Mouse (Mus musculus) hindbrain, postnatal 0 days (tissue): ENCODE data around the gene Nlgn1. TPM values are rescaled to one million over a fixed set of nuclear protein-coding genes. Genes with fewer than 3 reads are reported as not detected.
A peak's percentile ranks its signal among the peaks of the same experiment; 100 is the strongest.

Source experiments
- ATAC-seq: fragments of 200-750 bp; cut with Nextera tagmentation; 2 replicates; pipeline ENCODE4 v1.8.0; 2017; ENCODE audit warnings: mild to moderate bottlenecking, moderate TSS enrichment, moderate library complexity
- DNase-seq: peaks from one replicate; pipeline ENCODE4 v3.0.0-alpha.2; 2015; ENCODE audit warnings: low spot score
- H3K27ac ChIP-seq: fragments of 300-500 bp; sonication (generic); 2 replicates; pipeline ENCODE4 v1.5.1; 2014; ENCODE audit warnings: mild to moderate bottlenecking
- H3K27me3 ChIP-seq: fragments of 300-500 bp; sonication (generic); 2 replicates; pipeline ENCODE4 v1.6.1; 2014; ENCODE audit warnings: low read length, mixed read lengths; ENCODE audit not compliant: insufficient read depth
- H3K36me3 ChIP-seq: fragments of 300-500 bp; sonication (generic); 2 replicates; pipeline ENCODE4 v1.6.1; 2014; ENCODE audit warnings: low read length, mixed read lengths; ENCODE audit not compliant: insufficient read depth
- H3K4me1 ChIP-seq: fragments of 300-500 bp; sonication (generic); 2 replicates; pipeline ENCODE4 v1.6.1; 2014; ENCODE audit warnings: antibody characterized with exemption, low read length, mixed read lengths; ENCODE audit not compliant: insufficient read depth
- H3K4me2 ChIP-seq: fragments of 300-500 bp; sonication (generic); 2 replicates; pipeline ENCODE4 v1.6.1; 2014; ENCODE audit warnings: low read depth, mild to moderate bottlenecking, low read length, moderate library complexity, mixed read lengths
- H3K4me3 ChIP-seq: fragments of 300-500 bp; sonication (generic); 2 replicates; pipeline ENCODE4 v1.5.1; 2014; ENCODE audit warnings: low read length
- H3K9ac ChIP-seq: fragments of 300-500 bp; sonication (generic); replicated peaks from 2 replicates; pipeline ENCODE4 v1.6.1; 2014; ENCODE audit warnings: mild to moderate bottlenecking, low read length, moderate library complexity, mixed read lengths
- H3K9me3 ChIP-seq: fragments of 300-500 bp; sonication (generic); 2 replicates; pipeline ENCODE4 v1.6.1; 2016; ENCODE audit warnings: low read length, mixed read lengths
- CTCF ChIP-seq: IDR thresholded peaks from 2 replicates; pipeline ENCODE4 v1.5.1; 2016; ENCODE audit warnings: antibody characterized with exemption, control low read depth, low read depth
- whole genome bisulfite sequencing: fragments of 180-500 bp; shearing (Covaris S2); extraction: QIAGEN DNeasy Blood & Tissue Kit; methylation state at CpG from one replicate; pipeline ENCODE4 v1.1.7; 2014; 5-methylcytosine and 5-hydroxymethylcytosine counted together
- polyA plus RNA-seq: library from polyadenylated mRNA; unstranded; fragments of >200 nt; fragmentation: Nextera tagmentation; extraction: Ambion mirVana; gene quantifications from 2 replicates; pipeline ENCODE4 v1.2.1, GENCODE M21; 2015
- total RNA-seq: library from RNA; depleted of rRNA; stranded (reverse); fragments of >200 nt; gene quantifications from 2 replicates; pipeline ENCODE4 v1.2.3, GENCODE M21; 2014

The Nlgn1 gene
- total and polyA plus RNA-seq, 2 experiments from 2014 or later, result 28.4 to 61.5 TPM

DNA sequence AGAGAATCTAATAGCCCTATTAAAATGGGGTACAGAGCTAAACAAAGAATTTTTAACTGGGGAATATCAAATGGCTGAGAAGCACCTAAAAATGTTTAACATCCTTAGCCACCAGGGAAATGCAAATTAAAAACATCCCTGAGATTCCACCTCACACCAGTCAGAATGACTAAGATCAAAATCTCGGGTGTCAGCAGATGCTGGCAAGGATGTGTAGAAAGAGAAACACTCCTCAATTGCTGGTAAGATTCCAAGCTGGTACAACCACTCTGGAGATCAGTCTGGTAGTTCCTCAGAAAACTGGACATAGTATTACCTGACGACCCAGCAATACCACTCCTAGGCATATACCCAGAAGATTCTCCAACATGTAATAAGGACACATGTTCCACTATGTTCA is 869.2 kb downstream of the Nlgn1 start:
- ATAC-seq (no peak), DNase-seq (no peak)
- H3K9ac ChIP-seq, result no peak overlapping the region
- H3K4me3 ChIP-seq, result no peak overlapping the region
- no peaks in the 10 kb centered on the region for H3K4me1 ChIP-seq
- no peak for TF ChIP-seq CTCF
- no peaks in the 10 kb centered on the region for H3K36me3 ChIP-seq
- H3K9me3 ChIP-seq, result no peaks in the 10 kb centered on the region
- H3K4me2 ChIP-seq, result no peak overlapping the region
- no peak overlapping the region for H3K27ac ChIP-seq
- H3K27me3 ChIP-seq, result no peaks in the 10 kb centered on the region
- 84% methylated on average over 2 of the region's 2 CpGs for WGBS

GRCm38 (mm10) chr3:25456250-25456860 is 875.9 kb downstream of the Nlgn1 start:
- no peak overlapping the region for H3K4me2 ChIP-seq
- ATAC-seq (no peak), DNase-seq (peak; percentile 5)
- H3K4me3 ChIP-seq, result no peak overlapping the region
- no peaks in the 10 kb centered on the region for H3K27me3 ChIP-seq
- WGBS, result 48% methylated on average over 8 of the region's 8 CpGs
- H3K4me1 ChIP-seq, result no peaks in the 10 kb centered on the region
- no peaks in the 10 kb centered on the region for H3K36me3 ChIP-seq
- H3K9me3 ChIP-seq, result no peaks in the 10 kb centered on the region
- H3K27ac ChIP-seq, result no peak overlapping the region
- TF ChIP-seq CTCF, result no peak
- no peak overlapping the region for H3K9ac ChIP-seq

GRCm38 (mm10) chr3:25452314-25452713 is 879.9 kb downstream of the Nlgn1 start:
- no peak overlapping the region for H3K27ac ChIP-seq
- H3K27me3 ChIP-seq, result no peaks in the 10 kb centered on the region
- H3K9ac ChIP-seq, result no peak overlapping the region
- H3K4me1 ChIP-seq, result no peaks in the 10 kb centered on the region
- H3K36me3 ChIP-seq, result no peaks in the 10 kb centered on the region
- ATAC-seq, result no peak
- no peak overlapping the region for H3K4me3 ChIP-seq
- 0 out of 2 replicates have a peak, but pooled peaks cover 2% of the 10 kb centered on the region for H3K9me3 ChIP-seq
- WGBS, result 40% methylated on average over 1 of the region's 1 CpGs
- H3K4me2 ChIP-seq, result no peak overlapping the region
- TF ChIP-seq CTCF, result no peak
- no peak for DNase-seq

- Histone ChIP-seq H3K27ac (no peak overlapping the region), H3K36me3 (no peaks in the 10 kb centered on the region), H3K4me1 (no peaks in the 10 kb centered on the region), H3K9ac (no peak overlapping the region), H3K4me3 (no peak overlapping the region), H3K27me3 (no peaks in the 10 kb centered on the region), H3K4me2 (no peak overlapping the region), H3K9me3 (0 out of 2 replicates have a peak, but pooled peaks cover 2% of the 10 kb centered on the region)
- 60% methylated on average over 6 of the region's 6 CpGs for WGBS
- ATAC-seq (no peak), DNase-seq (no peak)
- no peak for TF ChIP-seq CTCF
Observed at GRCm38 (mm10) chr3:25450471-25450870, 881.8 kb downstream of the Nlgn1 start.

DNA sequence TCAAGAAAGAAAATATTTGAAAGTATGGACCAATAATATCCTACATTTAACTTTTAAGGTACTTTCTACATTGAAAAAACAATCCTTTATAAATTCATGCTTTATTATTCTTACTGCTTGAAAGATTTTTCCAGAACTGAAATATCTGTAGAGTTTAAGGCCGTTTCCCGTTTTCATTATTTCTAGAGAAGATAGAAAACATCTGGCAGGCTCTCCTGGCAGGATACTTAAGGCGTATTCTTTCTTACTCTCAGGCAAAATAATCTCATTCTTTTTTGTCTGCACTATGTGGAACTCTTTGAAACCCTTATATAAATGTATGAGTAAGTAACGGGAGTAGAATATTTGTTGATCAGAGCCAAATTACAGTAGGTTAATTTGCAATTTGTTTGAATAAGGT is 882.9 kb downstream of the Nlgn1 start:
- Histone ChIP-seq H3K4me2 (no peak overlapping the region), H3K9ac (no peak overlapping the region), H3K27me3 (no peaks in the 10 kb centered on the region), H3K4me1 (no peaks in the 10 kb centered on the region), H3K27ac (no peak overlapping the region), H3K4me3 (no peak overlapping the region), H3K36me3 (no peaks in the 10 kb centered on the region), H3K9me3 (0 out of 2 replicates have a peak, but pooled peaks cover 2% of the 10 kb centered on the region)
- no peak for DNase-seq
- WGBS, result 81% methylated on average over 4 of the region's 4 CpGs
- ATAC-seq, result no peak
- no peak for TF ChIP-seq CTCF

- TF ChIP-seq CTCF, result no peak
- Histone ChIP-seq H3K4me1 (no peaks in the 10 kb centered on the region), H3K36me3 (no peaks in the 10 kb centered on the region), H3K4me2 (no peak overlapping the region), H3K9ac (no peak overlapping the region), H3K27me3 (no peaks in the 10 kb centered on the region), H3K4me3 (no peak overlapping the region), H3K27ac (no peak overlapping the region), H3K9me3 (0 out of 2 replicates have a peak, but pooled peaks cover 2% of the 10 kb centered on the region)
- ATAC-seq (no peak), DNase-seq (no peak)
- 57% methylated on average over 1 of the region's 1 CpGs for WGBS
Observed at GRCm38 (mm10) chr3:25447181-25447580, 885.1 kb downstream of the Nlgn1 start.

DNA sequence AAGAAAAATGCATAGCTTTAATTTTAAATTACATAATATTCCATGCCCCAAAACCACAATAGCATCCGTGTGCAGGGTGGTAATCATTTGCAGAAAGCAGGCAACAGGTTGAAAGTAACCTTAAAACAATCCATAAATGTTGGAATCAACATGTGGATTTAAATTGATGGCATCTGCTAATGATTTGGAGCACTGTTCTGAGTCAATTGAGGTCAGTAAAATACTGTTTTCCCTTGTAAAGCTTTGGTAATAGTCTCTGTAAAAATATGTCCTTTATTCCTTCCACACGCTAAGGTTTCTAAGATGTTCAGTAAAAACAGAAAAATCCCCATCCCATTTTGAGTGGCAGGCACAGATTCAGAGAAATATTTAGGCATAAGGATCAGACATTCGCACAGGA is 888.6 kb downstream of the Nlgn1 start:
- Histone ChIP-seq H3K27me3 (no peaks in the 10 kb centered on the region), H3K4me3 (no peak overlapping the region), H3K4me1 (no peaks in the 10 kb centered on the region), H3K27ac (no peak overlapping the region), H3K36me3 (no peaks in the 10 kb centered on the region), H3K4me2 (no peak overlapping the region), H3K9ac (no peak overlapping the region), H3K9me3 (0 out of 2 replicates have a peak, but pooled peaks cover 2% of the 10 kb centered on the region)
- DNase-seq (no peak), ATAC-seq (no peak)
- WGBS, result 87% methylated on average over 3 of the region's 3 CpGs
- no peak for TF ChIP-seq CTCF
